Mouse (Mus musculus): Measurements from ENCODE around the gene Gli2.

DNA sequence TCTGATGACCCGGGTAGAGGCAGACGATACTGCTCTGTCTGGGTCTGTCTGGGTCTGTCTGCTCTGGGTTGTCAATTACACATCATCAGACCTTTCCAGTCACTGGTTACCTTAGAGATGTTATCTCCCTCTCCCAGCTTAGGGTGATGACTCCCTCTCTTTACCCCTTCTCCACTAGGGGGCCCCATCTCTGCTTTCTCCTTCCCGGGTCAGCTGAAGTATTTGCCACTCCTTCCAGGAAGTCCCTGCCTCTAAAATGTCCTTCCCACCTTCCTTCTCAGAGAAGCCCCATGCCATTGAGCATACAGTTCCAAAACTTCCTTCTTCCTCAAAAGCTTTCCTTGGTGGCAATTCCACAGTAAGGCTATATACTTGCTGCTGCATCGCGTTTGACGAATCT lies 21.5 kb upstream of the Gli2 start:
- TF ChIP-seq POLR2A (IDR thresholded peaks at IDR 0.05; ENCODE audit: low read depth, low read length) (no peak), CTCF (IDR thresholded peaks at IDR 0.05; ENCODE audit: borderline replicate concordance, insufficient read depth, low read length) (no peak)
